Mouse (Mus musculus) megakaryocyte, embryonic 14.5 days (primary cell): ENCODE measurements around the gene Acer2.

Experiments used
- FLI1 ChIP-seq: IDR thresholded peaks from 2 replicates; pipeline ENCODE4 v1.6.1; 2012; ENCODE audit warnings: low read length, inconsistent platforms, mixed read lengths
- GATA1 ChIP-seq: IDR thresholded peaks from 3 replicates; pipeline ENCODE4 v1.6.1; 2012; ENCODE audit warnings: mixed read lengths, low read length, inconsistent platforms, borderline replicate concordance

DNA sequence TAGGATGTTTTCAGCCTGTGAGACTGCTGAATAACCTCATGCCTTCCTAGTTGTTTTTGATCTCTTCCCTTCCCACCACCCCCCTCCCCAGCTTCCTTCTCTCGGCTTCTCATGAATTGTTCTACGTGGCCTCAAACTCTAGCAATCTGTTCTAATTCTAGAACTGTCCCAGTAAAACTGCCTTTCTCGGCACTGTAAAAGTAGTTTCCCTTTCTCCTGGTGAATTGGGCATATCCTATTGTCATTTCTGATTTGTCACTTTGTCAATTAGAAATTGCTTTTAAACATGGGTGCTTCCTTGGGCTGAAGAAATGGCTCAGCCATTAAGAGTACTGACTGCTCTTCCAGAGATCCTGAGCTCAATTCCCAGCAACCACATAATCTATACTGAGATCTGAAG lies 22.2 kb upstream of the Acer2 start:
- no peak for TF ChIP-seq GATA1
- TF ChIP-seq FLI1: no peak
